Mouse (Mus musculus): ENCODE measurements around the gene Gart. TPM values are rescaled to one million over a fixed set of nuclear protein-coding genes. Genes with fewer than 3 reads are reported as not detected.

Gart gene
- polyA plus RNA-seq, 1 experiment, result 27.6 TPM

- no peaks in the 10 kb centered on the region for H3K4me1 ChIP-seq (ENCODE audit: control insufficient read depth, insufficient read depth, low read length)
- TF ChIP-seq POLR2A (IDR thresholded peaks at IDR 0.05; ENCODE audit: borderline replicate concordance, low read depth, low read length) (no peak), CTCF (IDR thresholded peaks at IDR 0.05; ENCODE audit: low read depth, low read length) (no peak)
- H3K4me3 ChIP-seq (ENCODE audit: insufficient read depth, low read length), result no peak overlapping the region
- no peak overlapping the region for H3K27ac ChIP-seq (ENCODE audit: insufficient read depth, low read depth, low read length)
These were observed 31.6 kb upstream of the Gart start for GRCm38 (mm10) chr16:91678147-91678911.

- Histone ChIP-seq H3K4me1 (ENCODE audit: control insufficient read depth, insufficient read depth, low read length) (no peaks in the 10 kb centered on the region), H3K27ac (ENCODE audit: insufficient read depth, low read depth, low read length) (no peak overlapping the region), H3K4me3 (ENCODE audit: insufficient read depth, low read length) (no peak overlapping the region)
- TF ChIP-seq POLR2A (IDR thresholded peaks at IDR 0.05; ENCODE audit: borderline replicate concordance, low read depth, low read length), result no peak
- no peak for TF ChIP-seq CTCF (IDR thresholded peaks at IDR 0.05; ENCODE audit: low read depth, low read length)
These were observed 27.7 kb upstream of the Gart start for GRCm38 (mm10) chr16:91674500-91674899.

- no peak for TF ChIP-seq POLR2A (IDR thresholded peaks at IDR 0.05; ENCODE audit: borderline replicate concordance, low read depth, low read length)
- TF ChIP-seq CTCF (IDR thresholded peaks at IDR 0.05; ENCODE audit: low read depth, low read length), result no peak
- H3K27ac ChIP-seq (ENCODE audit: insufficient read depth, low read depth, low read length), result no peak overlapping the region
- no peaks in the 10 kb centered on the region for H3K4me1 ChIP-seq (ENCODE audit: control insufficient read depth, insufficient read depth, low read length)
- H3K4me3 ChIP-seq (ENCODE audit: insufficient read depth, low read length), result no peak overlapping the region
These were observed 17.0 kb upstream of the Gart start for GRCm38 (mm10) chr16:91663795-91664194.

- Histone ChIP-seq H3K4me3 (ENCODE audit: insufficient read depth, low read length) (no peak overlapping the region), H3K27ac (ENCODE audit: insufficient read depth, low read depth, low read length) (no peak overlapping the region), H3K4me1 (ENCODE audit: control insufficient read depth, insufficient read depth, low read length) (no peaks in the 10 kb centered on the region)
- TF ChIP-seq CTCF (IDR thresholded peaks at IDR 0.05; ENCODE audit: low read depth, low read length) (no peak), POLR2A (IDR thresholded peaks at IDR 0.05; ENCODE audit: borderline replicate concordance, low read depth, low read length) (no peak)
These were observed 15.6 kb upstream of the Gart start for GRCm38 (mm10) chr16:91662336-91662735.

GRCm38 (mm10) chr16:91661397-91661796, 14.6 kb upstream of the Gart start:
- Histone ChIP-seq H3K4me1 (ENCODE audit: control insufficient read depth, insufficient read depth, low read length) (no peaks in the 10 kb centered on the region), H3K27ac (ENCODE audit: insufficient read depth, low read depth, low read length) (no peak overlapping the region), H3K4me3 (ENCODE audit: insufficient read depth, low read length) (no peak overlapping the region)
- no peak for TF ChIP-seq CTCF (IDR thresholded peaks at IDR 0.05; ENCODE audit: low read depth, low read length)

- H3K27ac ChIP-seq (ENCODE audit: insufficient read depth, low read depth, low read length), result no peak overlapping the region
- no peak overlapping the region for H3K4me3 ChIP-seq (ENCODE audit: insufficient read depth, low read length)
- no peak for TF ChIP-seq POLR2A (IDR thresholded peaks at IDR 0.05; ENCODE audit: borderline replicate concordance, low read depth, low read length)
- TF ChIP-seq CTCF (IDR thresholded peaks at IDR 0.05; ENCODE audit: low read depth, low read length), result no peak
- H3K4me1 ChIP-seq (ENCODE audit: control insufficient read depth, insufficient read depth, low read length), result no peaks in the 10 kb centered on the region
These were observed 13.0 kb upstream of the Gart start for GRCm38 (mm10) chr16:91659798-91660197.

GRCm38 (mm10) chr16:91658471-91658870, 11.7 kb upstream of the Gart start:
- H3K4me3 ChIP-seq (ENCODE audit: insufficient read depth, low read length), result no peak overlapping the region
- H3K27ac ChIP-seq (ENCODE audit: insufficient read depth, low read depth, low read length), result no peak overlapping the region
- no peaks in the 10 kb centered on the region for H3K4me1 ChIP-seq (ENCODE audit: control insufficient read depth, insufficient read depth, low read length)
- TF ChIP-seq POLR2A (IDR thresholded peaks at IDR 0.05; ENCODE audit: borderline replicate concordance, low read depth, low read length), result no peak
- no peak for TF ChIP-seq CTCF (IDR thresholded peaks at IDR 0.05; ENCODE audit: low read depth, low read length)

- Histone ChIP-seq H3K27ac (ENCODE audit: insufficient read depth, low read depth, low read length) (no peak overlapping the region), H3K4me3 (ENCODE audit: insufficient read depth, low read length) (no peak overlapping the region), H3K4me1 (ENCODE audit: control insufficient read depth, insufficient read depth, low read length) (peaks cover 2% of the 10 kb centered on the region; the same call in 1 of the 2 replicates)
- TF ChIP-seq POLR2A (IDR thresholded peaks at IDR 0.05; ENCODE audit: borderline replicate concordance, low read depth, low read length) (no peak), CTCF (IDR thresholded peaks at IDR 0.05; ENCODE audit: low read depth, low read length) (no peak)
These were observed 10.5 kb upstream of the Gart start for GRCm38 (mm10) chr16:91657285-91657684.

- H3K27ac ChIP-seq (ENCODE audit: insufficient read depth, low read depth, low read length), result no peak overlapping the region
- H3K4me3 ChIP-seq (ENCODE audit: insufficient read depth, low read length), result no peak overlapping the region
- H3K4me1 ChIP-seq (ENCODE audit: control insufficient read depth, insufficient read depth, low read length), result peaks cover 4% of the 10 kb centered on the region; the same call in 1 of the 2 replicates
- TF ChIP-seq POLR2A (IDR thresholded peaks at IDR 0.05; ENCODE audit: borderline replicate concordance, low read depth, low read length) (no peak), CTCF (IDR thresholded peaks at IDR 0.05; ENCODE audit: low read depth, low read length) (no peak)
These were observed 8.5 kb upstream of the Gart start for GRCm38 (mm10) chr16:91655285-91655684.

- TF ChIP-seq CTCF (IDR thresholded peaks at IDR 0.05; ENCODE audit: low read depth, low read length) (no peak), POLR2A (IDR thresholded peaks at IDR 0.05; ENCODE audit: borderline replicate concordance, low read depth, low read length) (no peak)
- Histone ChIP-seq H3K4me3 (ENCODE audit: insufficient read depth, low read length) (no peak overlapping the region), H3K4me1 (ENCODE audit: control insufficient read depth, insufficient read depth, low read length) (peaks cover 6% of the 10 kb centered on the region), H3K27ac (ENCODE audit: insufficient read depth, low read depth, low read length) (no peak overlapping the region)
These were observed 5.4 kb upstream of the Gart start for GRCm38 (mm10) chr16:91652191-91652590.
